Mouse (Mus musculus) cerebellum, adult 2 months (tissue): ENCODE measurements around the gene Pcdh7.

Experiments used
- CTCF ChIP-seq: fragments of 200-500 bp; IDR thresholded peaks from 2 replicates; pipeline ENCODE4 v1.5.1; 2011; ENCODE audit warnings: low read depth, mild to moderate bottlenecking, control low read depth, low read length, moderate library complexity, borderline replicate concordance; ENCODE audit not compliant: insufficient read depth
- POLR2A ChIP-seq: fragments of 200-500 bp; IDR thresholded peaks from 2 replicates; pipeline ENCODE4 v1.6.1; 2011; ENCODE audit warnings: low read length, control low read depth, borderline replicate concordance; ENCODE audit not compliant: insufficient read depth

GRCm38 (mm10) chr5:57931738-57932137 lies 214.0 kb downstream of the Pcdh7 start:
- TF ChIP-seq POLR2A (no peak), CTCF (no peak)
